8 mouse cellular contexts compared by ENCODE assay signal in genomic region chrX:21088983-21089866, GRCm38 (mm10). TPM values are rescaled to one million over a fixed set of nuclear protein-coding genes. Genes with fewer than 3 reads are reported as not detected.
DNase-seq lines count a peak whose midpoint lies in the region; ATAC-seq lines count a peak whose summit lies in the region.

Gene Zfp300 (minus strand): TSS chrX:21089527.

- H3K9ac ChIP-seq in hindbrain, embryonic 16.5 days (ENCODE audit: low read depth, low read length), result peak within 1 kb of the TSS; percentile 58

- no peaks in the 10 kb centered on the region for H3K36me3 ChIP-seq in hindbrain, embryonic 16.5 days (ENCODE audit: control insufficient read depth, insufficient read depth, low read length)

- 18% methylated on average over 27 of the region's 27 CpGs for WGBS in hindbrain, embryonic 16.5 days

- H3K9me3 ChIP-seq in hindbrain, embryonic 16.5 days (ENCODE audit: control insufficient read depth, low read length), result peaks cover 2% of the 10 kb centered on the region; the same call in 1 of the 2 replicates

- peak; percentile 96 for ATAC-seq in hindbrain, embryonic 16.5 days

- H3K4me3 ChIP-seq in hindbrain, embryonic 16.5 days (ENCODE audit: low read length), result peak within 1 kb of the TSS; percentile 42

- H3K27ac ChIP-seq in hindbrain, embryonic 16.5 days (ENCODE audit: low read depth, low read length), result peak within 1 kb of the TSS; percentile 87

- H3K27me3 ChIP-seq in hindbrain, embryonic 16.5 days (replicated peaks; ENCODE audit: control insufficient read depth, insufficient read depth, low read length), result no peaks in the 10 kb centered on the region

- no peaks in the 10 kb centered on the region for H3K4me1 ChIP-seq in hindbrain, embryonic 16.5 days (ENCODE audit: control insufficient read depth, insufficient read depth, low read depth, low read length)

- DNase-seq in ZHBTc4 (ENCODE audit: low read depth, low spot score), result peak; percentile 62
- peak; percentile 70 to 79 for DNase-seq in cerebellum, postnatal 25 days
- DNase-seq in gastrocnemius, adult 18-20 months (ENCODE audit: low spot score), result peak; percentile 47
- peak; percentile 44 to 62 for DNase-seq in layer of hippocampus, postnatal 36 days
- DNase-seq in lung, postnatal 14 days, result peak; percentile 65
- DNase-seq in retina, embryonic 14.5 days (ENCODE audit: low spot score), result peak; percentile 80
- peak; percentile 53 to 55 for DNase-seq in thymus, postnatal 36 days

- H3K4me2 ChIP-seq in hindbrain, embryonic 16.5 days (ENCODE audit: low read length), result peak within 1 kb of the TSS; percentile 54

RNA-seq across cellular contexts. Expression of gene Zfp300, which starts in this region (rescaled TPM):
- total RNA-seq in gastrocnemius, adult 18-20 months (2021), result under 1 TPM; 0.16 to 0.17 TPM
- 4.5 and 5.8 TPM in 2 replicates for polyA plus RNA-seq in hindbrain, embryonic 16.5 days (2015; fragmentation: Nextera tagmentation; extraction: Ambion mirVana)
- total RNA-seq in layer of hippocampus, postnatal 36 days (2021), result 1 to 10 TPM; 3.0 to 3.8 TPM

Comparison
In these comparisons a context has a peak if more than half of its experiments do, and no peak if none do; other contexts are left out.
1. Peak in every context shown above with its lines: DNase-seq, ATAC-seq, H3K4me3 ChIP-seq and H3K27ac ChIP-seq.
2. Peak in DNase-seq in gastrocnemius, adult 18-20 months; RNA of the gene not detected or under 1 TPM.